Mouse (Mus musculus) limb, embryonic 11.5 days (tissue): ENCODE results near the gene Dnaaf3. TPM values are rescaled to one million over a fixed set of nuclear protein-coding genes. Genes with fewer than 3 reads are reported as not detected.
A peak's percentile ranks its signal among the peaks of the same experiment; 100 is the strongest.

ENCODE experiments used
- ATAC-seq: fragments of 200-750 bp; cut with Nextera tagmentation; 2 replicates; pipeline ENCODE4 v1.8.0; 2017; ENCODE audit warnings: low read depth; ENCODE audit not compliant: insufficient number of reproducible peaks, low FRiP score, low TSS enrichment
- DNase-seq: peaks from one replicate; pipeline ENCODE4 v3.0.0-alpha.2; 2015; ENCODE audit warnings: low spot score
- H3K27ac ChIP-seq: fragments of 300-500 bp; sonication (generic); replicated peaks from 2 replicates; pipeline ENCODE4 v1.5.1; 2014; ENCODE audit warnings: low read depth, mild to moderate bottlenecking, low read length
- H3K27me3 ChIP-seq: fragments of 300-500 bp; sonication (generic); 2 replicates; pipeline ENCODE4 v1.6.1; 2014; ENCODE audit warnings: mild to moderate bottlenecking, low read length, mixed read lengths; ENCODE audit not compliant: control insufficient read depth, insufficient read depth
- H3K36me3 ChIP-seq: fragments of 300-500 bp; sonication (generic); 2 replicates; pipeline ENCODE4 v1.6.1; 2014; ENCODE audit warnings: mild to moderate bottlenecking, low read length, moderate library complexity, mixed read lengths; ENCODE audit not compliant: control insufficient read depth, insufficient read depth
- H3K4me1 ChIP-seq: fragments of 300-500 bp; sonication (generic); 2 replicates; pipeline ENCODE4 v1.6.1; 2014; ENCODE audit warnings: low read length, mixed read lengths; ENCODE audit not compliant: control insufficient read depth, insufficient read depth
- H3K4me2 ChIP-seq: fragments of 300-500 bp; sonication (generic); 2 replicates; pipeline ENCODE4 v1.6.1; 2014; ENCODE audit warnings: low read depth, mild to moderate bottlenecking, moderate library complexity; ENCODE audit not compliant: severe bottlenecking
- H3K4me3 ChIP-seq: fragments of 300-500 bp; sonication (generic); 2 replicates; pipeline ENCODE4 v1.5.1; 2014; ENCODE audit warnings: low read depth, low read length
- H3K9ac ChIP-seq: fragments of 300-500 bp; sonication (generic); 2 replicates; pipeline ENCODE4 v1.6.1; 2014; ENCODE audit warnings: mild to moderate bottlenecking, low read length
- H3K9me3 ChIP-seq: fragments of 300-500 bp; sonication (generic); 2 replicates; pipeline ENCODE4 v1.6.1; 2016; ENCODE audit warnings: low read length; ENCODE audit not compliant: control insufficient read depth
- WGBS: fragments of 180-500 bp; shearing (Covaris S2); extraction: QIAGEN DNeasy Blood & Tissue Kit; methylation state at CpG from one replicate; pipeline ENCODE4 v1.1.7; 2014; 5-methylcytosine and 5-hydroxymethylcytosine counted together
- polyA plus RNA-seq: library from polyadenylated mRNA; unstranded; fragments of >200 nt; fragmentation: Nextera tagmentation; extraction: Ambion mirVana; gene quantifications from 2 replicates; pipeline ENCODE4 v1.2.1, GENCODE M21; 2014

Gene Dnaaf3
- polyA plus RNA-seq, 1 experiment from 2014 or later, result 2.4 TPM

GRCm38 (mm10) chr7:4498251-4498650 is 34.0 kb downstream of the Dnaaf3 start:
- Histone ChIP-seq H3K36me3 (0 out of 2 replicates have a peak, but pooled peaks cover 3% of the 10 kb centered on the region), H3K4me2 (no peak overlapping the region), H3K9me3 (no peaks in the 10 kb centered on the region), H3K27me3 (no peaks in the 10 kb centered on the region), H3K9ac (no peak overlapping the region), H3K4me3 (no peak overlapping the region), H3K27ac (no peak overlapping the region), H3K4me1 (peaks cover 12% of the 10 kb centered on the region; the same call in 1 of the 2 replicates)
- 46% methylated on average over 9 of the region's 9 CpGs for WGBS
- DNase-seq (peak; percentile 35), ATAC-seq (no peak)

GRCm38 (mm10) chr7:4497271-4497903 is 34.9 kb downstream of the Dnaaf3 start:
- H3K9me3 ChIP-seq, result no peaks in the 10 kb centered on the region
- H3K4me1 ChIP-seq, result peaks cover 12% of the 10 kb centered on the region; the same call in 1 of the 2 replicates
- WGBS, result 92% methylated on average over 9 of the region's 9 CpGs
- H3K9ac ChIP-seq, result no peak overlapping the region
- H3K4me2 ChIP-seq, result no peak overlapping the region
- H3K27ac ChIP-seq, result no peak overlapping the region
- H3K36me3 ChIP-seq, result 0 out of 2 replicates have a peak, but pooled peaks cover 3% of the 10 kb centered on the region
- H3K4me3 ChIP-seq, result no peak overlapping the region
- no peaks in the 10 kb centered on the region for H3K27me3 ChIP-seq
- ATAC-seq (no peak), DNase-seq (no peak)

- Histone ChIP-seq H3K27me3 (no peaks in the 10 kb centered on the region), H3K9ac (no peak overlapping the region), H3K4me3 (no peak overlapping the region), H3K4me2 (no peak overlapping the region), H3K36me3 (0 out of 2 replicates have a peak, but pooled peaks cover 3% of the 10 kb centered on the region), H3K9me3 (no peaks in the 10 kb centered on the region), H3K4me1 (peaks cover 12% of the 10 kb centered on the region; the same call in 1 of the 2 replicates), H3K27ac (no peak overlapping the region)
- DNase-seq (no peak), ATAC-seq (no peak)
- WGBS, result 94% methylated on average over 3 of the region's 3 CpGs
Measured at GRCm38 (mm10) chr7:4496468-4496867, 35.8 kb downstream of the Dnaaf3 start.

GRCm38 (mm10) chr7:4493991-4494390 is 38.3 kb downstream of the Dnaaf3 start:
- ATAC-seq (no peak), DNase-seq (no peak)
- peaks cover 3% of the 10 kb centered on the region; the same call in 1 of the 2 replicates for H3K4me1 ChIP-seq
- H3K27me3 ChIP-seq, result no peaks in the 10 kb centered on the region
- peaks cover 6% of the 10 kb centered on the region for H3K36me3 ChIP-seq
- H3K27ac ChIP-seq, result no peak overlapping the region
- no peak overlapping the region for H3K9ac ChIP-seq
- no peak overlapping the region for H3K4me2 ChIP-seq
- 65% methylated on average over 1 of the region's 1 CpGs for WGBS
- H3K4me3 ChIP-seq, result no peak overlapping the region
- H3K9me3 ChIP-seq, result no peaks in the 10 kb centered on the region

- Histone ChIP-seq H3K4me2 (no peak overlapping the region), H3K4me1 (no peaks in the 10 kb centered on the region), H3K9me3 (no peaks in the 10 kb centered on the region), H3K9ac (no peak overlapping the region), H3K4me3 (no peak overlapping the region), H3K27ac (no peak overlapping the region), H3K36me3 (peaks cover 6% of the 10 kb centered on the region), H3K27me3 (no peaks in the 10 kb centered on the region)
- 76% methylated on average over 13 of the region's 13 CpGs for WGBS
- ATAC-seq (peak; percentile 35; the same call in 1 of the 2 replicates), DNase-seq (no peak)
Measured at GRCm38 (mm10) chr7:4492284-4493224, 39.7 kb downstream of the Dnaaf3 start.

GRCm38 (mm10) chr7:4491308-4491707 is 40.9 kb downstream of the Dnaaf3 start:
- Histone ChIP-seq H3K4me3 (no peak overlapping the region), H3K36me3 (peaks cover 3% of the 10 kb centered on the region), H3K9me3 (no peaks in the 10 kb centered on the region), H3K4me2 (no peak overlapping the region), H3K4me1 (no peaks in the 10 kb centered on the region), H3K27ac (no peak overlapping the region), H3K27me3 (no peaks in the 10 kb centered on the region), H3K9ac (no peak overlapping the region)
- ATAC-seq, result no peak
- WGBS, result 90% methylated on average over 6 of the region's 6 CpGs
- DNase-seq, result no peak

GRCm38 (mm10) chr7:4482281-4482680 is 50.0 kb downstream of the Dnaaf3 start:
- no peaks in the 10 kb centered on the region for H3K9me3 ChIP-seq
- H3K36me3 ChIP-seq, result peaks cover 22% of the 10 kb centered on the region
- no peak for DNase-seq
- H3K4me2 ChIP-seq, result no peak overlapping the region
- no peak overlapping the region for H3K4me3 ChIP-seq
- H3K9ac ChIP-seq, result no peak overlapping the region
- H3K4me1 ChIP-seq, result peaks cover 6% of the 10 kb centered on the region; the same call in 1 of the 2 replicates
- ATAC-seq, result no peak
- H3K27ac ChIP-seq, result no peak overlapping the region
- 87% methylated on average over 12 of the region's 12 CpGs for WGBS
- H3K27me3 ChIP-seq, result no peaks in the 10 kb centered on the region

- H3K4me3 ChIP-seq, result no peak overlapping the region
- H3K4me1 ChIP-seq, result peaks cover 6% of the 10 kb centered on the region; the same call in 1 of the 2 replicates
- DNase-seq, result peak; percentile 61
- H3K4me2 ChIP-seq, result no peak overlapping the region
- WGBS, result 25% methylated on average over 6 of the region's 6 CpGs
- ATAC-seq, result no peak
- no peak overlapping the region for H3K27ac ChIP-seq
- no peak overlapping the region for H3K9ac ChIP-seq
- H3K36me3 ChIP-seq, result peaks cover 18% of the 10 kb centered on the region
- H3K27me3 ChIP-seq, result 0 out of 2 replicates have a peak, but pooled peaks cover 2% of the 10 kb centered on the region
- no peaks in the 10 kb centered on the region for H3K9me3 ChIP-seq
Measured at GRCm38 (mm10) chr7:4479674-4480073, 52.6 kb downstream of the Dnaaf3 start.
